Mouse (Mus musculus): ENCODE measurements at regions not wholly inside any gene's neighbourhood (a gene's known extent, or its start where the extent isn't known, plus 50 kb on each side); places are given as distances from the start of the nearest gene placed in this dataset.

GRCm38 (mm10) chr13:91370441-91370840 is 89.6 kb upstream of the Ssbp2 start:
- DNase-seq: no peak

GRCm38 (mm10) chr13:91370886-91371595 is 89.0 kb upstream of the Ssbp2 start:
- DNase-seq: peak; percentile 80

- DNase-seq: no peak
These were observed 88.5 kb upstream of the Ssbp2 start for GRCm38 (mm10) chr13:91371596-91371987.

GRCm38 (mm10) chr13:91372130-91372875 is 87.8 kb upstream of the Ssbp2 start:
- DNase-seq: peak; percentile 75

GRCm38 (mm10) chr13:91374141-91374540 is 85.9 kb upstream of the Ssbp2 start:
- DNase-seq: no peak

GRCm38 (mm10) chr13:91376556-91376955 is 83.5 kb upstream of the Ssbp2 start:
- DNase-seq: no peak

GRCm38 (mm10) chr13:91377428-91377827 is 82.7 kb upstream of the Ssbp2 start:
- DNase-seq: no peak

GRCm38 (mm10) chr13:91377972-91378371 is 82.1 kb upstream of the Ssbp2 start:
- no peak for DNase-seq

- DNase-seq: no peak
These were observed 74.7 kb upstream of the Ssbp2 start for GRCm38 (mm10) chr13:91385393-91385792.

- DNase-seq: no peak
These were observed 72.2 kb upstream of the Ssbp2 start for GRCm38 (mm10) chr13:91387913-91388312.

- DNase-seq: no peak
These were observed 56.5 kb upstream of the Ssbp2 start for GRCm38 (mm10) chr13:91403632-91404031.

GRCm38 (mm10) chr13:91405027-91405426 is 55.1 kb upstream of the Ssbp2 start:
- DNase-seq: no peak

- no peak for DNase-seq
These were observed 50.0 kb upstream of the Ssbp2 start for GRCm38 (mm10) chr13:91410116-91410515.

All from cerebellum, adult 9-10 months (tissue).